Mouse (Mus musculus) CH12.LX (cell line): ENCODE measurements at regions not wholly inside any gene's neighbourhood (a gene's known extent, or its start where the extent isn't known, plus 50 kb on each side); places are given as distances from the start of the nearest gene placed in this dataset.

ENCODE experiments used
- DNase-seq: peaks from one replicate; pipeline ENCODE4 v3.0.0-alpha.2; 2013; ENCODE audit errors: extremely low read depth
- H3K27ac ChIP-seq: 2 replicates; pipeline ENCODE4 v1.5.1; 2012; ENCODE audit warnings: low read depth, mild to moderate bottlenecking, control low read depth, moderate library complexity; ENCODE audit not compliant: insufficient read depth
- H3K27me3 ChIP-seq: replicated peaks from 2 replicates; pipeline ENCODE3; 2012; ENCODE audit warnings: inconsistent platforms
- H3K36me3 ChIP-seq, 2 experiments: replicated peaks in 1 of 2; 2 replicates each; pipeline versions ENCODE3 to v1.6.1; 2012; ENCODE audit warnings: inconsistent platforms in 1 of 2, low read length in 1 of 2, mild to moderate bottlenecking in 1 of 2, mixed read lengths in 1 of 2, moderate library complexity in 1 of 2; ENCODE audit not compliant: control insufficient read depth in 1 of 2, insufficient read depth in 1 of 2
- H3K4me1 ChIP-seq, 2 experiments: 2 replicates each; pipeline ENCODE4 v1.6.1; 2012; ENCODE audit warnings: inconsistent platforms in 1 of 2, moderate library complexity in 1 of 2; ENCODE audit not compliant: insufficient read depth in 2 of 2, control insufficient read depth in 1 of 2
- H3K4me2 ChIP-seq: 2 replicates; pipeline ENCODE4 v1.6.1; 2012; ENCODE audit warnings: low read depth, mild to moderate bottlenecking, control low read depth; ENCODE audit not compliant: poor library complexity, insufficient read depth, severe bottlenecking
- H3K4me3 ChIP-seq, 3 experiments: fragments of 150-350 bp in 1 of 3; sonication (generic) in 1 of 3; replicated peaks in 1 of 3; 2 replicates each; pipeline versions ENCODE3 to v1.5.1; 2011 to 2012; ENCODE audit warnings: low read depth in 2 of 3, low read length in 2 of 3, mild to moderate bottlenecking in 2 of 3, moderate library complexity in 2 of 3, control low read depth in 1 of 3, improper control_type of control experiment in 1 of 3, inconsistent platforms in 1 of 3, mixed read lengths in 1 of 3; ENCODE audit not compliant: poor library complexity in 1 of 3
- H3K79me2 ChIP-seq: replicated peaks from 2 replicates; pipeline ENCODE4 v1.6.1; 2012; ENCODE audit warnings: mild to moderate bottlenecking, moderate library complexity; ENCODE audit not compliant: control insufficient read depth, poor library complexity, insufficient read depth, severe bottlenecking; ENCODE audit errors: extremely low read depth
- H3K9ac ChIP-seq: 2 replicates; pipeline ENCODE4 v1.6.1; 2012; ENCODE audit warnings: low read depth, mild to moderate bottlenecking, control low read depth, moderate library complexity; ENCODE audit not compliant: insufficient read depth
- H3K9me3 ChIP-seq: replicated peaks from 2 replicates; pipeline ENCODE3; 2012; ENCODE audit warnings: low read length, inconsistent platforms, mixed read lengths
- CHD1 ChIP-seq: IDR thresholded peaks from 2 replicates; pipeline ENCODE4 v1.6.1; 2012; ENCODE audit warnings: low read depth, low read length, improper control_type of control experiment, inconsistent platforms
- CHD2 ChIP-seq: IDR thresholded peaks from 2 replicates; pipeline ENCODE4 v1.6.1; 2011; ENCODE audit warnings: low read length, improper control_type of control experiment
- E2F4 ChIP-seq: IDR thresholded peaks from 2 replicates; pipeline ENCODE4 v1.6.1; 2011; ENCODE audit warnings: low read depth, low read length, improper control_type of control experiment; ENCODE audit not compliant: insufficient replicate concordance
- ELF1 ChIP-seq: IDR thresholded peaks from 2 replicates; pipeline ENCODE4 v1.6.1; 2014; ENCODE audit warnings: low read depth, mild to moderate bottlenecking, inconsistent platforms, low read length, improper control_type of control experiment
- GABPA ChIP-seq: IDR thresholded peaks from 2 replicates; pipeline ENCODE4 v1.6.1; 2012; ENCODE audit warnings: low read depth, low read length, improper control_type of control experiment, inconsistent platforms; ENCODE audit not compliant: insufficient replicate concordance
- JUND ChIP-seq: conservative IDR thresholded peaks from 2 replicates; pipeline ENCODE4 v1.6.1; 2011; ENCODE audit warnings: low read depth, low read length, improper control_type of control experiment
- KAT2A ChIP-seq: IDR thresholded peaks from 2 replicates; pipeline ENCODE4 v1.6.1; 2012; ENCODE audit warnings: low read length, improper control_type of control experiment, inconsistent platforms; ENCODE audit not compliant: insufficient replicate concordance
- MAFK ChIP-seq: IDR thresholded peaks from 2 replicates; pipeline ENCODE4 v1.6.1; 2011; ENCODE audit warnings: low read length, improper control_type of control experiment; ENCODE audit not compliant: insufficient replicate concordance
- MAX ChIP-seq: IDR thresholded peaks from 2 replicates; pipeline ENCODE4 v1.6.1; 2011; ENCODE audit warnings: low read length, improper control_type of control experiment
- MAZ ChIP-seq: IDR thresholded peaks from 2 replicates; pipeline ENCODE4 v1.6.1; 2012; ENCODE audit warnings: low read depth, mild to moderate bottlenecking, inconsistent platforms, low read length, improper control_type of control experiment, moderate library complexity
- MXI1 ChIP-seq: IDR thresholded peaks from 2 replicates; pipeline ENCODE4 v1.6.1; 2011; ENCODE audit warnings: mild to moderate bottlenecking, low read depth, low read length, improper control_type of control experiment
- NELFE ChIP-seq: IDR thresholded peaks from 2 replicates; pipeline ENCODE4 v1.6.1; 2011; ENCODE audit warnings: low read depth, low read length, improper control_type of control experiment
- NRF1 ChIP-seq: IDR thresholded peaks from 2 replicates; pipeline ENCODE4 v1.6.1; 2014; ENCODE audit warnings: low read depth, mild to moderate bottlenecking, inconsistent platforms, low read length, improper control_type of control experiment, moderate library complexity
- POLR2A ChIP-seq: IDR thresholded peaks from 2 replicates; pipeline ENCODE4 v1.6.1; 2011; ENCODE audit warnings: low read depth, mild to moderate bottlenecking, improper control_type of control experiment, low read length
- RAD21 ChIP-seq: IDR thresholded peaks from 2 replicates; pipeline ENCODE4 v1.6.1; 2011; ENCODE audit warnings: low read depth, mild to moderate bottlenecking, low read length, improper control_type of control experiment, moderate library complexity
- SIN3A ChIP-seq: IDR thresholded peaks from 2 replicates; pipeline ENCODE4 v1.6.1; 2012; ENCODE audit warnings: low read length, improper control_type of control experiment, inconsistent platforms
- TCF12 ChIP-seq: IDR thresholded peaks from 2 replicates; pipeline ENCODE4 v1.6.1; 2014; ENCODE audit warnings: low read depth, mild to moderate bottlenecking, inconsistent platforms, low read length, improper control_type of control experiment
- UBTF ChIP-seq: IDR thresholded peaks from 2 replicates; pipeline ENCODE4 v1.6.1; 2012; ENCODE audit warnings: low read depth, mild to moderate bottlenecking, inconsistent platforms, low read length, improper control_type of control experiment, moderate library complexity
- USF2 ChIP-seq: conservative IDR thresholded peaks from 2 replicates; pipeline ENCODE4 v1.6.1; 2011; ENCODE audit warnings: low read depth, low read length, improper control_type of control experiment
- ZC3H11A ChIP-seq: IDR thresholded peaks from 2 replicates; pipeline ENCODE4 v1.6.1; 2012; ENCODE audit warnings: low read depth, mild to moderate bottlenecking, inconsistent platforms, low read length, improper control_type of control experiment
- ZKSCAN1 ChIP-seq: IDR thresholded peaks from 2 replicates; pipeline ENCODE4 v1.6.1; 2012; ENCODE audit warnings: low read depth, inconsistent platforms, low read length, improper control_type of control experiment, borderline replicate concordance
- ZMIZ1 ChIP-seq: IDR thresholded peaks from 2 replicates; pipeline ENCODE4 v1.6.1; 2012; ENCODE audit warnings: low read depth, mild to moderate bottlenecking, inconsistent platforms, low read length, improper control_type of control experiment
- ZNF384 ChIP-seq: IDR thresholded peaks from 2 replicates; pipeline ENCODE4 v1.6.1; 2012; ENCODE audit warnings: low read depth, low read length, improper control_type of control experiment, inconsistent platforms
- dilution Hi-C: fragments of 300-500 bp; cut with MboI; formaldehyde crosslinking; loops from 2 replicates; pipeline ENCODE4 v1.14.3; 2020; ENCODE audit warnings: low sequenced_read_pairs; ENCODE audit not compliant: extremely low pct_unique_long_range_greater_than_20kb, extremely low pct_ligation_motif_present
- in situ Hi-C: fragments of 300-500 bp; cut with MboI; formaldehyde crosslinking; loops from 3 replicates; pipeline ENCODE4 v1.14.3; 2019; ENCODE audit warnings: low sequenced_read_pairs, low pct_ligation_motif_present, low pct_unique_long_range_greater_than_20kb, mixed read lengths

- no peak overlapping the region for H3K9ac ChIP-seq
- in situ Hi-C loops (no loop called here), dilution Hi-C loops (no loop called here)
- H3K4me1 ChIP-seq = no peaks in the 10 kb centered on the region
- TF ChIP-seq MXI1 = no peak
- TF ChIP-seq MAFK = no peak
- no peak for TF ChIP-seq USF2
- TF ChIP-seq ZMIZ1 = no peak
- no peak for TF ChIP-seq MAX
- TF ChIP-seq NELFE = no peak
- no peak for TF ChIP-seq GABPA
- TF ChIP-seq ZKSCAN1 = no peak
- no peak overlapping the region for H3K27ac ChIP-seq
- H3K4me3 ChIP-seq = no peak overlapping the region
- no peaks in the 10 kb centered on the region for H3K27me3 ChIP-seq
- peaks cover 4% of the 10 kb centered on the region for H3K9me3 ChIP-seq
- H3K36me3 ChIP-seq = no peaks in the 10 kb centered on the region
- H3K79me2 ChIP-seq = no peaks in the 10 kb centered on the region
- no peak for DNase-seq
- H3K4me2 ChIP-seq = no peak overlapping the region
These were observed 348.5 kb downstream of the Gm49356 start for GRCm38 (mm10) chr15:59237446-59238161.

GRCm38 (mm10) chr15:59241752-59242151 lies 352.7 kb downstream of the Gm49356 start:
- no peak for DNase-seq
- in situ Hi-C loops = no loop called here
- dilution Hi-C loops = no loop called here
- TF ChIP-seq UBTF = no peak
- no peak for TF ChIP-seq CHD1
- no peak for TF ChIP-seq JUND
- TF ChIP-seq RAD21 = no peak
- no peak for TF ChIP-seq ELF1
- no peak for TF ChIP-seq TCF12
- TF ChIP-seq GABPA = no peak
- TF ChIP-seq ZNF384 = no peak
- no peak for TF ChIP-seq MAZ
- no peak for TF ChIP-seq MAX
- no peak for TF ChIP-seq CHD2
- no peak for TF ChIP-seq SIN3A
- TF ChIP-seq MAFK = no peak
- no peak for TF ChIP-seq NRF1
- TF ChIP-seq ZC3H11A = no peak
- TF ChIP-seq POLR2A = no peak
- TF ChIP-seq USF2 = no peak
- TF ChIP-seq E2F4 = no peak
- no peak for TF ChIP-seq KAT2A
- TF ChIP-seq, all 38 proteins: peak for 0
- H3K36me3 ChIP-seq = no peaks in the 10 kb centered on the region
- H3K4me2 ChIP-seq = no peak overlapping the region
- H3K4me1 ChIP-seq = no peaks in the 10 kb centered on the region
- H3K79me2 ChIP-seq = no peaks in the 10 kb centered on the region
- no peak overlapping the region for H3K4me3 ChIP-seq
- no peak overlapping the region for H3K27ac ChIP-seq
- H3K9ac ChIP-seq = no peak overlapping the region
- H3K9me3 ChIP-seq = no peaks in the 10 kb centered on the region
- H3K27me3 ChIP-seq = no peaks in the 10 kb centered on the region
